Mouse (Mus musculus) hindbrain, embryonic 15.5 days (tissue): ENCODE data around the gene Dek. TPM values are rescaled to one million over a fixed set of nuclear protein-coding genes. Genes with fewer than 3 reads are reported as not detected.

Source experiments
- ATAC-seq: fragments of 200-750 bp; cut with Nextera tagmentation; 2 replicates; pipeline ENCODE4 v1.8.0; 2017; ENCODE audit warnings: low read depth, moderate number of reproducible peaks, moderate TSS enrichment; ENCODE audit not compliant: low FRiP score
- H3K27ac ChIP-seq: fragments of 300-500 bp; sonication (generic); replicated peaks from 2 replicates; pipeline ENCODE4 v1.5.1; 2015; ENCODE audit warnings: mild to moderate bottlenecking, inconsistent platforms
- H3K27me3 ChIP-seq: fragments of 300-500 bp; sonication (generic); 2 replicates; pipeline ENCODE4 v1.6.1; 2015; ENCODE audit warnings: control low read depth, inconsistent platforms
- H3K36me3 ChIP-seq: fragments of 300-500 bp; sonication (generic); 2 replicates; pipeline ENCODE4 v1.6.1; 2015; ENCODE audit warnings: control low read depth, inconsistent platforms
- H3K4me1 ChIP-seq: fragments of 300-500 bp; sonication (generic); replicated peaks from 2 replicates; pipeline ENCODE4 v1.6.1; 2015; ENCODE audit warnings: control low read depth, inconsistent platforms
- H3K4me2 ChIP-seq: fragments of 300-500 bp; sonication (generic); 2 replicates; pipeline ENCODE4 v1.6.1; 2015; ENCODE audit warnings: moderate library complexity, mild to moderate bottlenecking, inconsistent platforms
- H3K4me3 ChIP-seq: fragments of 300-500 bp; sonication (generic); 2 replicates; pipeline ENCODE4 v1.5.1; 2015; ENCODE audit warnings: mild to moderate bottlenecking, inconsistent platforms
- H3K9ac ChIP-seq: fragments of 300-500 bp; sonication (generic); 2 replicates; pipeline ENCODE4 v1.6.1; 2015; ENCODE audit warnings: inconsistent platforms
- H3K9me3 ChIP-seq: fragments of 300-500 bp; sonication (generic); 2 replicates; pipeline ENCODE4 v1.6.1; 2016; ENCODE audit warnings: control low read depth, inconsistent platforms
- WGBS: fragments of 180-500 bp; shearing (Covaris S2); methylation state at CpG from one replicate; pipeline ENCODE4 v1.1.7; 2015; 5-methylcytosine and 5-hydroxymethylcytosine counted together
- polyA plus RNA-seq: library from polyadenylated mRNA; unstranded; fragments of >200 nt; fragmentation: Nextera tagmentation; extraction: Ambion mirVana; gene quantifications from 2 replicates; pipeline ENCODE4 v1.2.1, GENCODE M21; 2015

The Dek gene
- polyA plus RNA-seq, 1 experiment from 2014 or later: 116 TPM

DNA sequence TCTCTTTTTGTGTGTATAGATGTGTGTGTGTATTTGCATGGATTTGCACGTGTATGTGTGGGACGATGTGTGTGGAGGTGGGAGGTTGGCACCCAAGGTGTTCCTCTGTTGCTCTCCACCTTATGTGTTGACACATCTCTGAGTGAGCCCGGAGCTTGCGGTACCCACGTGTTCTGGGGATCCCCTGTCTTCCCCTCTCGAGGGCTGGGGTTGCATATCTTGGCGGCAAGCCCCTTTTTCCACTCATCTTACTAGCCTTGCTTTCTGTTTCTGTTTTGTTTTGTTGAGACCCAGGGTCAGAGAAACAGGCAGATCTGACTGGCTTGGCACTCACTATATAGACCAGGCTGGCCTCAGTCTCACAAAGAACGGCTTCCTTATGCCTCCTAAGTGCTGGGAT lies 27.1 kb upstream of the Dek start:
- Histone ChIP-seq H3K4me1 (no peaks in the 10 kb centered on the region), H3K4me3 (no peak overlapping the region), H3K27ac (no peak overlapping the region), H3K4me2 (no peak overlapping the region), H3K36me3 (no peaks in the 10 kb centered on the region), H3K9ac (no peak overlapping the region), H3K9me3 (no peaks in the 10 kb centered on the region), H3K27me3 (no peaks in the 10 kb centered on the region)
- 88% methylated on average over 8 of the region's 8 CpGs for WGBS
- ATAC-seq: no peak

DNA sequence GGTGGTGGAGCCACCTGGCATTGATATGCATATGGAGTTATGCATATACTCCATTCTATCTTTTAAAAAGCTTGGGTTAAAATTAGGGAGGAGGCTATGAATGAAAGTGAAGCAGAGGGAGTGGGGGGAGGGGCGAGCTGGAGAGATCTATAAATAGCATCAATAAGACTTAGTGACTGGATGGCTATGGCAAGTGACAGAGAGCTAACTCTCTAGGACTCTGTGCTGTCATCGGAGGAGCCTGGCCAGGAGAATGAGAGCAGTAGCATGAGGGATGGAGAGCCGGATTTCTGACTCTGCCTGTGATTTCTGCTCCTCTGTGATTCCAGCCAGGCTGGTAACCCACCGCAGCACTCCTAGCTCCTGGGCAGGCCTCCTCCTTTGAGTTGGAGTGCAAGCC lies 23.1 kb upstream of the Dek start:
- Histone ChIP-seq H3K4me2 (no peak overlapping the region), H3K9ac (no peak overlapping the region), H3K9me3 (no peaks in the 10 kb centered on the region), H3K4me3 (no peak overlapping the region), H3K27me3 (peaks cover 3% of the 10 kb centered on the region; the same call in 1 of the 2 replicates), H3K4me1 (no peaks in the 10 kb centered on the region), H3K36me3 (no peaks in the 10 kb centered on the region), H3K27ac (no peak overlapping the region)
- 63% methylated on average over 4 of the region's 4 CpGs for WGBS
- ATAC-seq: no peak

DNA sequence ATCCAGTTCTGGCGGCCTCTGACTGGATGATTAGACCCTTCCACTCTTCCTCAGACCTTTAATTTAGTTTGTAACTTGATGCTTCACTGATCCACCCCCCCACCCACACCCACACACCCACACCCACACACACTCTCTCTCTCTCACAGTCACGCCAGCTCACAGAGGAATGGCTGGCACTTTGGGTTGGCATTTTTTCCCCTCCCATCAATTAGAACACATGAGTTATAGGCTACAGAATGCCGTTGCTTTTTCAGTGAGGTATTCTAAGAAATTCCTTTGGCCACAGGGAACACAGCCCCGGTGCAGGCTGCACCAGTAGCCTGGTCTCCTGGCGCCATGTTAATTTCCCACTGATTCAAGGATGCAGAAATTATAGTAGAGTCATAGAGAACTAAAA lies 19.6 kb upstream of the Dek start:
- H3K4me1 ChIP-seq: peaks cover 22% of the 10 kb centered on the region
- no peak overlapping the region for H3K4me2 ChIP-seq
- no peak for ATAC-seq
- H3K27ac ChIP-seq: no peak overlapping the region
- H3K9ac ChIP-seq: no peak overlapping the region
- H3K9me3 ChIP-seq: no peaks in the 10 kb centered on the region
- WGBS: 72% methylated on average over 5 of the region's 5 CpGs
- no peak overlapping the region for H3K4me3 ChIP-seq
- H3K36me3 ChIP-seq: no peaks in the 10 kb centered on the region
- H3K27me3 ChIP-seq: peaks cover 10% of the 10 kb centered on the region; the same call in 1 of the 2 replicates

DNA sequence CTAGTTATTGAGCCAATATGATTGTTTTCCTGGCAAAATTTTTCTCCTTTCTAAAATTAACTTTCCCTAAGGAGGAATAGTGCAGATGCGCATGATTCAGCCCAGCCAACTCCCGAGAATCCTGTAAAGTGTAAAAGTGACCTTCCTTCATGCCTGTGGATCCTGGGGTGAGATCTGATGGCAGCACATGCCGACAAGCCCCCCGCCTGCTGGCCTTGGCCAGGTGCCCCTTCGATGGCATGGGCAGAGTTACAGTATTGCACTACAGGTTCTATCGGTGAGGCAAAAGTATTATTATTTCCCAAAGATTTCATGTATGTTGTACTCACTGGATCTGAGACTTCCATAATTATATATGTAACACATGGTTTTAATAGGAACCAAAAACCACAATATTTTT lies 19.0 kb upstream of the Dek start:
- H3K9ac ChIP-seq: no peak overlapping the region
- no peaks in the 10 kb centered on the region for H3K36me3 ChIP-seq
- H3K4me2 ChIP-seq: no peak overlapping the region
- H3K27me3 ChIP-seq: peaks cover 10% of the 10 kb centered on the region; the same call in 1 of the 2 replicates
- H3K4me3 ChIP-seq: no peak overlapping the region
- no peak for ATAC-seq
- WGBS: 84% methylated on average over 6 of the region's 6 CpGs
- no peak overlapping the region for H3K27ac ChIP-seq
- no peaks in the 10 kb centered on the region for H3K9me3 ChIP-seq
- peaks cover 22% of the 10 kb centered on the region for H3K4me1 ChIP-seq

DNA sequence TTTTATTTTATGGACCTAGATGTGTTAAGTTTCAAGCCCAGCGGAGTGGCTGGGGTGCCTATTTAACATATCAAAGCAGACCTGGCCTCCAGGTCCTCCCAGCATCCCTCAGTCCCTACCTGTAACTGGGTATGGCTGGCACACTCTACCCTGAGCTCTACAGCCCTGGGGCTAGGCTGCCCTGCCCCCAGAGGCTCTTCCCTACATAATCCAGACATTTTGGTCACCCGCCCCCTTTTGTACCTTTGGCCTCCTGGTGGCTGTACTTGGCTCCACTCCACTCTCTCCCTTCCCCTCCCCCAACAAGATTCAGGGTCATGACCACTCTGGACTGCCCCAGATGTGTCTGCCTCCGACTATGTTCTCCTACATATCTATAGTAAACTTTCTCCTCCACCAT lies 18.4 kb upstream of the Dek start:
- Histone ChIP-seq H3K27ac (no peak overlapping the region), H3K4me2 (no peak overlapping the region), H3K4me1 (peaks cover 22% of the 10 kb centered on the region), H3K4me3 (no peak overlapping the region), H3K27me3 (peaks cover 10% of the 10 kb centered on the region; the same call in 1 of the 2 replicates), H3K9me3 (no peaks in the 10 kb centered on the region), H3K9ac (no peak overlapping the region), H3K36me3 (no peaks in the 10 kb centered on the region)
- WGBS: 59% methylated on average over 3 of the region's 3 CpGs
- no peak for ATAC-seq

DNA sequence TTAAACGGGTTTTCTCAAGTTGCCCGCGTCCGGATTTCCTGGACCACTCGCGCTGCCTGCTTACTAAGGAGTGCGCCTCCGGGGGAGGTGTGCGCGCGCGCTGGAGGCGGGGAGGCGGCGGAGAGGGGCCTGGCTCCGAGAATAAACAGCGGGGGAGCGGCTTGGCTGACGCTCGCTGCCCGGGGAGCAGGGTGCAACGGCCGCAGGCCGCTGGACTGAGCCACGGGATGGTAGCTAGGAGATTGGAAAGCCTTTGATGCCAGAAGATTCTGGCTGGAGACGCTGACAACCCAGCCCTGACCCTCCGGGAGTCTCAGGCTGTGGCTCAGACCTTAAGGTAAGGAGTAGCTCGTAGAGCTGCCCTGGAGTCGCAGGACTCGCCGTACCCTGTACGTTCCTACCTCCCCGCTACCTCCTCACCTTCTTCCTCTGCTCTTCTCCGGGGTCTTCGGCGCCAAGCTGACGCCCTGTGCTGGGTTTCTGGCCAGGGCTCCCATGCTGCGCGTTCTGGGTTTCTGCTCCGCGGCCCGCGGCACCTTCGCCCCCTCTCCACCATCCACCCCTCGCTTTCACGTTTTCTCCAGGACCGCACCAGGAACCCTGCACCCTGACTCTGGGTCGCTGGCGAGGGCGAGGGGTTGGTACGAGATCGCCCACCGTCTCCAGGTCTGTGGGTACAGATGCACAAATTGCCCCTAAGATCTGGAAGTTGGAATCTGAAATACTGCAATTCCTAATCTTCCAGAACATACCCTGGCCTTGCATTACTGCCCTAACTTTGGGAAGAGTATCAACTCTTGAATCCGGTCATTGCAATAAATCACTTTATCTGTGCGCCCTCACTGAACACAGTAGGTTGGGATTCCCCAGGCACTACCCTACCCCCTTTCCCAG lies 16.8 kb upstream of the Dek start, which contains the start of gene Rnf144b:
Gene Rnf144b, plus strand, starts transcription at position 120 of the 894 bp plus-strand sequence.
- Histone ChIP-seq H3K36me3 (no peaks in the 10 kb centered on the region), H3K4me2 (peak within 1 kb of the TSS; percentile 99), H3K27me3 (peaks cover 10% of the 10 kb centered on the region; the same call in 1 of the 2 replicates), H3K27ac (no peak within 1 kb of the TSS), H3K4me3 (peak within 1 kb of the TSS; percentile 62), H3K4me1 (peaks cover 22% of the 10 kb centered on the region), H3K9me3 (no peaks in the 10 kb centered on the region), H3K9ac (peak within 1 kb of the TSS; percentile 54)
- WGBS: 2% methylated on average over 55 of the region's 55 CpGs
- ATAC-seq: peak; percentile 65; the same call in 1 of the 2 replicates

DNA sequence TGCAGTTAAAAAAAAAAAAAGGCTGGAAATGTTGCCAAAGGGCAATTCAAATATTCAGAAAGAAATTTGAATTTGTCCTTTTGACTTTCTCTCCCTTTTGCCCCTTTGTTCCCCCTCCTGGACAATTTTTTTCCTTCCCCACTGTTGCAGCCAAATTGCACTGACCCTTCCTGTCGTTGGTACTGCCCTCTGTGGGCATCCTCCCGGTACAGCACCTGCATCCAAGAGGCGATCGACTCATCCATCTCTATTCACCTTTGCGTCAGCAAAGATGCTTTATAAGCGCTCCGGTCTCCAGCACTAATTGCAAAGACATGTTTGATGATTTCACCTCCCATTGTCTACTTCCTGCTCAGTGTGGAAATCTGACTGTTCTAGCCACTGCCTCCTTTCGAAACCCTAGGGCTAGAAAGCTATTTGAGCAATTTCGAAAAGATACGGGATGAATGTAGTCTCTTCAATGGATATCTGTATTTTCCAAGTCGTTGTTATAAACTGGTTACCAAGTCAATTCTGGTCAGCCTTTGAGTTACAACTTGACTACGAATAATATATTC lies 15.4 kb upstream of the Dek start:
- Histone ChIP-seq H3K9ac (no peak overlapping the region), H3K4me2 (peak overlapping the region; percentile 99), H3K36me3 (no peaks in the 10 kb centered on the region), H3K4me1 (peaks cover 22% of the 10 kb centered on the region), H3K27ac (no peak overlapping the region), H3K4me3 (peak overlapping the region; percentile 62; the same call in 1 of the 2 replicates), H3K27me3 (peaks cover 10% of the 10 kb centered on the region; the same call in 1 of the 2 replicates), H3K9me3 (no peaks in the 10 kb centered on the region)
- ATAC-seq: no peak
- 32% methylated on average over 12 of the region's 12 CpGs for WGBS

DNA sequence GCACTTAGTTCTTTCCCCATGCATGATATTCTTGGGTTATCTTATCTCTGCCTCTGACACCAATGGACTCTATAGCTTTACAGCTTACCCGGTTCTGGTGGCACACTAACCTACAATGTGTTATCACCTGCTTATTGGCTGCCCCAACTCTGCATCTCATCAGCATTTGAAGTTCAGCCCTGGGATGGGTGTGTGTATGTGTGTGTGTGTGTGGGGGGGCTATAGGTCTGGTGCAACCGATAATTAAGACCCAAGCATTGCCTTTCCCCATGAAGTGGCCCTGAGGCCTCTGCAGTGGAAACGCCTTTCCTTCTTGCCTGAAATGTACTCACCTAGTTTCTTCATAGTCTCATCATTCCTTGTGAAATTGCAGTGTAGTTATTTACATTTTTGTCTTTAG lies 10.0 kb upstream of the Dek start:
- 0 out of 2 replicates have a peak, but pooled peaks cover 4% of the 10 kb centered on the region for H3K27me3 ChIP-seq
- no peaks in the 10 kb centered on the region for H3K9me3 ChIP-seq
- no peak overlapping the region for H3K4me3 ChIP-seq
- WGBS: 93% methylated on average over 3 of the region's 3 CpGs
- H3K36me3 ChIP-seq: no peaks in the 10 kb centered on the region
- H3K27ac ChIP-seq: no peak overlapping the region
- ATAC-seq: no peak
- H3K4me2 ChIP-seq: no peak overlapping the region
- no peak overlapping the region for H3K9ac ChIP-seq
- H3K4me1 ChIP-seq: no peaks in the 10 kb centered on the region

DNA sequence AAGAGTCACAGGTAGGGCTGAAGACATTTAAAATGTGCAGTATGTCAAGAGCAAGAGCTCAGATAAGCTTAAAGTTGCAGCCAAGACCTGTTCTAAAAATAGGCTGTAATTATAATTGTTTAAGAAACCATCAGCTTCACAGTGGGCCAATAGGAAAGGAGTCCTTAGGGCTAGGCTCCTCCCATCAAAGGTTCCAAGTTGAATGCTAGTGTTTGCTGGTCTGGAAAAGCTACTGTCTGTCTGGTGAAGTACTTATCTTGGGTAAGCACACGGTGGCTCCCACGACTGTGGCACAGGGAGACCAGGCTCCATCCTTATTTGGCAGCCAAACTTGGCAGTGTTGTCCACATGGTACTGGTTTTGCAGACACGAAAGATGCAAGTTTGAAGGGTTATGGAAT lies 6.9 kb upstream of the Dek start:
- Histone ChIP-seq H3K9me3 (no peaks in the 10 kb centered on the region), H3K36me3 (no peaks in the 10 kb centered on the region), H3K4me2 (no peak overlapping the region), H3K4me3 (no peak overlapping the region), H3K9ac (no peak overlapping the region), H3K27ac (no peak overlapping the region), H3K4me1 (no peaks in the 10 kb centered on the region), H3K27me3 (no peaks in the 10 kb centered on the region)
- WGBS: 74% methylated on average over 3 of the region's 3 CpGs
- no peak for ATAC-seq

DNA sequence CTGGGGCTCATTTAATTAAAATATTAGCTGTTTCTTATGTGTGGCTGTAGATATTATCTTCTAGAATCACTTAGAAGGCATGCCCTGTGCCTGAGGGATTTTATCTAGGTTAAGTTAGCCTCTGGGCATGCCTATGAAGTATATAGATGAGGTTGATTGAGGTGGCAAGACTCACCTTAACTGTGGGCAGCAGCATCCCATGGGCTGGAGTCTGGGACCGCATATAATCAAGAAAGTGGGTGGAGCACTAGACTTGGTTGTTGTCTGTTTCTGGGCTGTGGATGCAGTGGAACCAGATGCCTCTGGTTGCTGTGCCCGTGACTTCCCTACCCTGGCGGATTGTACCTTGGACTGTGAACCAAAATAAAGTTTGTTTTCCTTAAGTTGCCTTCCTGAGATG lies 6.1 kb upstream of the Dek start:
- H3K9me3 ChIP-seq: no peaks in the 10 kb centered on the region
- no peaks in the 10 kb centered on the region for H3K27me3 ChIP-seq
- H3K27ac ChIP-seq: no peak overlapping the region
- no peak for ATAC-seq
- H3K4me2 ChIP-seq: no peak overlapping the region
- WGBS: 87% methylated on average over 3 of the region's 3 CpGs
- no peaks in the 10 kb centered on the region for H3K36me3 ChIP-seq
- H3K9ac ChIP-seq: no peak overlapping the region
- no peaks in the 10 kb centered on the region for H3K4me1 ChIP-seq
- H3K4me3 ChIP-seq: no peak overlapping the region

DNA sequence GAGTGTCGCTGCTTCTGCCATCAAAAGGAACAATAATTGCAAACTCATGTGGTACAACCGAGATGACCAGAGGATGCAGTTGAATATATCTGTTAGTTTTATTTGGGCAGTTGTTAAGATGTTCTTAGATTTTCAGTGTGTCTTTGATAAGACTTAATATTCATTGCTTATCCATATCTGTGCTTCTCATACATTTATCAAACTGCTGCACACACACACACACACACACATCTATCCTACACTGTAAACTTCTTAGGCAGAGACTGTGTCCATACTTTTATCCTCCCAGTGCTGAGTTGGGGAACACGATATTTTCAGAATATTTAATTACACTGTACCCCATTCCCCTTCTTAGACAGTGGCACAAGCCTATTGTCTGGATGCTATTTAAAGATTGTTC lies 5.2 kb upstream of the Dek start:
- 89% methylated on average over 3 of the region's 3 CpGs for WGBS

DNA sequence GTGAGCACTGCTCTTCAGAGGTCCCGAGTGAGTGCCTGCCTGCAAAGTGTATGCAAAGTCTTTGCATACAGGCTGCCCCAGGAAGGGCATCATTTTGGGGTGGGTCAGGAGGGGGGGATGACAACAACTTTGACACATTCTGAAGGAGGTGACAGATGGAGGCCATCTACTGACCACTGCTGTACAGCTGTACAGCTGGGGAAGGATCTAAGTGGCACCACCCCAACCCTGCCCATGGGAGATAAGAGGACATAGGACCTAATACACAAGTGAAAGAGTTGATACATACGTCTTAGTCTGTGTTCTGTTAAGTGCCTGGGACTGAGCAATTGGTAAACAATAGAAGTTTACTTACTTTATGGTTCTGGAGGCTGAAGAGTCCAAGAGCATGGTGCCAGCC lies 3.2 kb upstream of the Dek start:
- no peak for ATAC-seq
- H3K9ac ChIP-seq: no peak overlapping the region
- H3K27ac ChIP-seq: no peak overlapping the region
- 83% methylated on average over 2 of the region's 2 CpGs for WGBS
- no peaks in the 10 kb centered on the region for H3K27me3 ChIP-seq
- no peak overlapping the region for H3K4me3 ChIP-seq
- no peaks in the 10 kb centered on the region for H3K9me3 ChIP-seq
- H3K4me1 ChIP-seq: peaks cover 7% of the 10 kb centered on the region
- H3K4me2 ChIP-seq: no peak overlapping the region
- H3K36me3 ChIP-seq: no peaks in the 10 kb centered on the region

More for the DNA sequence above, 5.2 kb upstream of the Dek start:
- Histone ChIP-seq H3K4me1 (no peaks in the 10 kb centered on the region), H3K9me3 (no peaks in the 10 kb centered on the region), H3K27me3 (no peaks in the 10 kb centered on the region), H3K36me3 (no peaks in the 10 kb centered on the region), H3K9ac (no peak overlapping the region), H3K4me2 (no peak overlapping the region), H3K4me3 (no peak overlapping the region), H3K27ac (no peak overlapping the region)
- no peak for ATAC-seq
